Mouse (Mus musculus) right cerebral cortex, adult 18-20 months (tissue): ENCODE data around the gene Bcl11a.

Experiments
- DNase-seq: peaks from one replicate; pipeline ENCODE4 v3.0.0; 2022; ENCODE audit warnings: mixed read lengths

The Bcl11a gene

DNA sequence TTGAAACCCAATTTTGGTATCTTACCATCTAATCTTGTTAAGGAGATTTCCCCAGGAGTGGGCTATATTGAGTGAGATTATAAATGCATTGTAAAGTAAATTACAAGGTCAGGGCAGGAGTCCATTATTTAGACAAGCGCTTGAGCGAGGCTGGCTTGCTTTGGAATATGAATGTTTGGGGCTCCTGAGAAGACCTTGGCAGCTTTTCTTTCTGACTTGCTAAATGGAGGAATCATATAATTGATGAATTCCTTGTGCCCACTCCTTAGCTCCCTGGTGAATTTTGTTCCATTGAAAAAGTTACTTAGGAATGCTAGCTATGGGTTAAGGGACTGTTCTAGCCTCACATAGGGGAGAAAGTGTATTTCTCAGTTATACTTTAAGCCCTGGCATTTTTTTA lies 83.6 kb downstream of the Bcl11a start:
- no peak for DNase-seq

- DNase-seq = peak; percentile 57
Observed at GRCm38 (mm10) chr11:24162056-24162455, 84.2 kb downstream of the Bcl11a start.

DNA sequence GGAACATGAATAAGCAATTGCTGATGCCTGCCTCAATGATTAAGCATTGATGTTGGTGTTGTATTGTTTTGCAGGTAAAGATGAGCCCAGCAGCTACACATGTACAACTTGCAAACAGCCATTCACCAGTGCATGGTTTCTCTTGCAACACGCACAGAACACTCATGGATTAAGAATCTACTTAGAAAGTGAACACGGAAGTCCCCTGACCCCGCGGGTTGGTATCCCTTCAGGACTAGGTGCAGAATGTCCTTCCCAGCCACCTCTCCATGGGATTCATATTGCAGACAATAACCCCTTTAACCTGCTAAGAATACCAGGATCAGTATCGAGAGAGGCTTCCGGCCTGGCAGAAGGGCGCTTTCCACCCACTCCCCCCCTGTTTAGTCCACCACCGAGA lies 85.2 kb downstream of the Bcl11a start:
- no peak for DNase-seq

GRCm38 (mm10) chr11:24164065-24164464 lies 86.2 kb downstream of the Bcl11a start:
- no peak for DNase-seq

- DNase-seq = no peak
Observed at GRCm38 (mm10) chr11:24171675-24172285, 93.9 kb downstream of the Bcl11a start.

- no peak for DNase-seq
Observed at GRCm38 (mm10) chr11:24172585-24172984, 94.7 kb downstream of the Bcl11a start.

DNA sequence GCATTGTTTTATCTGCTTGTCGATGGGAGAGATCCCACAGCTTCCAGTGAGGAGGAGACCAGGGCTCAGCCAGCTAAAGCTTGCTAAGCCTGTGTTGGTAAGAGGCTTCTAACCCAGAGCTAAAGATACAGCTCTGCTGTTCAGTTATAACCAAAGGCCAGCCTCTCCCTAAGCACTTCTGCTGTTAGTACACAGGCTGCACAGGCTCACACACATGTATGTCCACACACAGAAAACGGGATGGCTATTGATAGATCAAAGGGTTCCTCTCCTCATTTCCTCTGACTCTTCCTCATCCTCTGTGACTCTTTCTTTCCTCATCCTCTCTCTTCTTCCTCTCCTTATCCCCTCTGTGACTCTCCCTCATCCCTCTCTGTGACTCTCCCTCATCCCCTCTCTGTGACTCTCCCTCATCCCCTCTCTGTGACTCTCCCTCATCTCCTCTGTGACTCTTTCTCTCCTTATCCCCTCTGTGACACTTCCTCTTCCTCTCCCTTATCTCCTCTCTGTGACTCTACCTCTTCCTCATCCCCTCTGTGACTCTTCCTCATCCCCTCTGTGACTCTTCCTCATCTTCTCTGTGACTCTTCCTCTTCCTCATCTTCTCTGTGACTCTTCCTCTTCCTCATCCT lies 96.4 kb downstream of the Bcl11a start:
- DNase-seq = no peak

DNA sequence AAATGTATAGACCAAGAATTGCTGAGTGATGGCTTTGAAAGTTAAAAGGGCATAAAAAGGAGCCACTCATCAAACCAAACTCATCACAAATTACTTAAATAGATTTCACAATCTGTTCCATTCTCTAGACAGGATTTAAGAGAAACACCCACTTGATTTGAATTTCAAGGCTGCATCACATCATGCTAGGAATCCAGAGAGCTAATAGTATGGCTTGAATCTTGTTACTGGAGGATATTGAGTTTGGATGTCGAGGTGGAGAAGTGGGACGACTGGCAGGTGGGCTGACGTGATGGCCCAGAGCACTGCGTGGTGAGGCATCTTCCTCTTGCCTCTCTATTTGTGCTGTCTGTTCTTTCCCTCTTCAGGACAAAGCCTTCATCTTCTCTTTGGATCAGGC lies 99.6 kb downstream of the Bcl11a start:
- DNase-seq = no peak

DNA sequence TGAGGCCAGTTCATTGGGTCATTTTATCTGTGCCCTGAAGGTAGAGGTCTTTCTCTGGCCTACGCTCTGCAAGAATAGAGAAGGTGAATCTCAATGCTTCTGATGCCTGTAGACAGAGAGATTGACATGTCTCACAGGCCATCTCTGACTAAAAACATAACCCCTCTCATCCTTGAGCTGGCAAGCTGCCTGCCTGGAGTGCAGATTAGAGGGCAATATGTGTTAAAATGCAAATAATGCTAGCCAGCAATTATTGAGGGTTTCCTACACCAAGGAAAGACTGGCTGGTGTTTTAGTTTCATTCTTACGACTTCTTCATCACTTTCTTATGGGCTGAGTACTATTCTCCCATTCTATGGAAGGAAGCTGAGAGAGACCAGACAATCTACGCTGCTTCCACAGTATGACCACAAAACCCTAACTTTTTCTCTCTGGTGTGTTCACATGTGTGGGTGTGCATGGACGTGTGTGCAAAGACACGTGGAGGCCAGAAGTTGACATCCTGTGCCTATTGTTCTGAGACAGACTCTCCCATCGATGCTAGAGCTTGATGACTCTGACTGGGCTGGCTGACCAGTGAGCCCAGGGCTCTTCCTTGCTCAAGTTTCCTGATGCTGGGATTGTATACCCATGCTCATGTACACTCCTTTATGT lies 101.1 kb downstream of the Bcl11a start:
- DNase-seq = no peak

- no peak for DNase-seq
Observed at GRCm38 (mm10) chr11:24180040-24180439, 102.2 kb downstream of the Bcl11a start.

DNA sequence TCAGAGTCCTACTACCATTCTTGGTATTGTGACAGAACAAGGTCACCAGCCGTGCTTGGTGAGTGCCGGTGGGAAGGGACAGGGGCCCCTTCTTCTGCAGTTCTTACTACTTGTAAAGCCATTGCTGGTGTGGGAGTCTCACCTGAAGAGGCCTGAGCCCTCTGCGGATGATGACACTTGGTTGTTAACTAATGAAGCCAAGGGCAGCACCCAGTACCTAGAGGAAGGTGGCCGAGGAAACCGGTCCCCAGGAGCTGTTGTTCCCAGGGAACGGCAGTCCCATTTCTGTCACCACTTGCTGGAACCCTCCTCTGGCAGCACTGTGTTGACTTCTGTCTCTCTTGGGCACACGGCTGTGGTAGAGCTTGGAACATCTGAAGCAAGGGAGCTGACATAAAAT lies 105.6 kb downstream of the Bcl11a start:
- DNase-seq = no peak

DNA sequence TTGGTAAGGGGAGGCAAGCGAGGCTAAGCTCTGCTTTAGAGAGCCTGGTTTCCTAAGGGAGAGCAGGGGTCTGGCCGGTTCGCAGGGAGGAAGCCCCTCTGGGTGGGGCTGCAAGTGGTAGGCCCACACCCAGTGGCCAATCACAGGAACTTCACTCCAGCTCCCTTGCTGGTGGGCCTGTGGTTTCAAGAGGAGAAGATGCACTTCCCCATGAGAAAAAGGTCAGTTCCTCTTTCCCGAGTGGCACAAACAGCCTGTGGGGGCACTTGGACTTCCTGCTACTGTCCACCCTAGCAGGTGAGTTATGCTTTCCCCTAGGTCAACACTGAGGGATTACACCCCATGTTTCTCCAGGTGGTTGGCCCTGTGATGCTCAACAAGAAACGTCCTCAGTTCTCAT lies 107.1 kb downstream of the Bcl11a start:
- DNase-seq = no peak

- no peak for DNase-seq
Observed at GRCm38 (mm10) chr11:24190411-24190810, 112.6 kb downstream of the Bcl11a start.

DNA sequence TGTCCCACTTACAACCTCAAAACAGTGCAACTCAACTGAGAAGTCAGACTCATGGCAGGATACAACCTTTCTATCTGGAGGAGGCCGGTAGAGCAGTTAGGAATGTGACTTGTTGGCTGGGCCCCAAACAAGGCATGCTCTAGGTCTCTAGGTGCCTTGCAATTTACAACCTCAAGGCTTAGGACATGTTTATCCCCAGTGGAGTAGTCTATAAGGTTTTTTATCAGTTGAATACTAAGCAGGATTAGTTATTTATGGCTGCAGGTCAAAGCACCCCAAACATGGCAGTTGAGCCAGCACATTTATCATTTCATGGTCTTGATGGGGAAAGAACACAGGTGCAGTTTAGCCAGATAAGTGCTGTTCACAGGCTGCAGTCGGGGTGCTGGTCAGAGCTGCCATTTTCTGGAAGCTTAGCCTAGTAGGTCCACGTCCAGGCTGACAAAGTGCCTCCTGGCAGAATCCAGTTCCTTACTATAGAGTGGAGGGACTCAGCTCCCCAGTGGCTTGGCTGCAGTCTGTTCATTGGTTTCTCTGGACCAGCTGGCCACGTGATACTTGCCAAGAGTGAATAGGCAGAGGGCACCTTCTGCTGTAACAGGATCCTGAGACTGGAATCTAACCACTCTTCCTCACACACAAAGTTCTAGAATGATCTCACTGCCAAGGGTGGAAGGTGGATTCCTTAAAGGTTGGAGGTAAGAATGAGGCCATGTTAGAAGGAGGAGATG lies 118.8 kb downstream of the Bcl11a start:
- DNase-seq = no peak

GRCm38 (mm10) chr11:24197424-24197823 lies 119.6 kb downstream of the Bcl11a start:
- DNase-seq = no peak

- DNase-seq = no peak
Observed at GRCm38 (mm10) chr11:24199560-24199959, 121.7 kb downstream of the Bcl11a start.

- DNase-seq = no peak
Observed at GRCm38 (mm10) chr11:24200310-24200709, 122.5 kb downstream of the Bcl11a start.

GRCm38 (mm10) chr11:24201223-24201622 lies 123.4 kb downstream of the Bcl11a start:
- no peak for DNase-seq

- no peak for DNase-seq
Observed at GRCm38 (mm10) chr11:24202641-24203361, 124.9 kb downstream of the Bcl11a start.

DNA sequence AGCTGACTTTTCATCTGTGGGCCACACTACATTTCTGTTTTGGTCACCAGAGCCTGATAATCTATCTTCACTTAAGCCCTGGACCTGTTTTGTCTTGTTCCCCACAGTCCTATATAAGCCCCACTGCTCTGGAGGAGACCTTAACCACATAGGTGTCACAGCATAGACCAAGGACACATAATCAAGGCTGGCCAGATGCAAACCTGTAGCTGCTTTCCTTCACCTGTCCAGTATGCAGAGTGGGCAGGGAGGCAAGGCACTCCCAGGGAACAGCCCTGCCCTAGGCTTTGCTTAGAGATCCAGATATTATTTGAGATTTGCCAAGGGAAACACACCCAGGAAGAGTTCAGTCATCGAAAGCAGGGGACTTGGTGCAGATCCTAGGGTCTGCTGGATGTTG lies 125.6 kb downstream of the Bcl11a start:
- DNase-seq = no peak

DNA sequence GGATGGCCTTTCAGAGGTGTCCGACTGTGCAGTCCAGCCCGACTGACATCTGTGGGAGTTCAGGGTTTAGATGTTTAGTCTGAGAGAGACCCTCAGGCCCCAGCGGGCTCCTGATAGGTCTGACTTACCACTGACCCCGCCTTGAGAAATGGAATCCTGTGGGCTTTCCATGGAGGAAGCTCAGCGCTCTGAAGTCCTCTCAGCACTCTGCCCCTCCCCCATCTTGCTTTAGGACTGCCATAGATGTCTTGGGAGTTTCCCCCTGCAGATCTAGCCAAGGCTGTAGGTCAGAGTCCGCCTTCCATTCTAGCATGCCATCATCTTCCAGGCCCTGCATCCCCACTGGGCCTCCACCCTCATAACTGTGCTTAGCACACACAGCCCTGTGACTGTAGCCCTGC lies 131.1 kb downstream of the Bcl11a start:
- DNase-seq = no peak

GRCm38 (mm10) chr11:24214509-24215134 lies 136.8 kb downstream of the Bcl11a start:
- DNase-seq = no peak
